Mouse (Mus musculus): ENCODE measurements around the gene Gm12794. TPM values are rescaled to one million over a fixed set of nuclear protein-coding genes. Genes with fewer than 3 reads are reported as not detected.
"Not testable (repeated sequence)": the region's sequence is repeated elsewhere in the genome, so short reads cannot be mapped to it uniquely, and the experiment has no call there.

Gm12794 gene
- total RNA-seq (2012; rRNA removed) (not detected in 2 replicates), polyA plus RNA-seq (2012; ENCODE audit: insufficient read depth in 1 of 2, insufficient read length in 2 of 2, low read depth in 1 of 2, low replicate concordance in 2 of 2, missing spikeins in 1 of 2) (not detected)

DNA sequence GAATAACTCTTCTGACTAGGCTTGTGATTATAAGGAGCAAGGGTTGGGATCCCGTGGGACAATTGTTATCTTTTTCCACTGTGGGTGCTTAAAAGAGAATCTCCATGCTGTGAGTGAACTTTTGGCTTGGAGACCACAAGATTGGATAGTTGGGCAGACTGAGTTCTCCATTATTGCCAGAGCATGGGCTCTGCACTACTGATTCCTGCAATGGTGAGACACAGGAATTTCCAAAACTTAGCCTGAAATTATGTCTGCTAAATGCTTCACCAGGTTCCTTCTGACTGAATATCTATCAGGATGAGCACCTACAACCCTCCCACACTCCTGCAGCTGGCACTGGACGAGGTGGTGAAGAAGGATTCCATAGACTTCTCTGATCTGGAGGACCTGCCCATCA is at the start of gene Gm12794:
TSS of gene Gm12794 (plus strand) at position 301 of the 400 bp plus-strand sequence.
- not testable (repeated sequence) for DNase-seq (ENCODE audit: low read depth, low spot score); H3K9ac ChIP-seq (ENCODE audit: control insufficient read depth, low read depth, low read length, poor library complexity, severe bottlenecking); H3K4me3 ChIP-seq (ENCODE audit: control insufficient read depth in 1 of 2, insufficient read depth in 1 of 2, low read depth in 2 of 2, low read length in 2 of 2); H3K36me3 ChIP-seq (ENCODE audit: control insufficient read depth in 1 of 2, insufficient read depth in 2 of 2, low read length in 2 of 2); H3K4me1 ChIP-seq (ENCODE audit: control insufficient read depth in 1 of 2, insufficient read depth in 2 of 2, low read length in 2 of 2); H3K27ac ChIP-seq (ENCODE audit: control insufficient read depth, low read depth, low read length); H3K27me3 ChIP-seq (ENCODE audit: control insufficient read depth in 1 of 2, insufficient read depth in 2 of 2, low read length in 2 of 2); H3K9me3 ChIP-seq (replicated peaks; ENCODE audit: insufficient read depth, low read length); H3K79me2 ChIP-seq (ENCODE audit: control insufficient read depth, insufficient read depth, low read length, poor library complexity)

DNA sequence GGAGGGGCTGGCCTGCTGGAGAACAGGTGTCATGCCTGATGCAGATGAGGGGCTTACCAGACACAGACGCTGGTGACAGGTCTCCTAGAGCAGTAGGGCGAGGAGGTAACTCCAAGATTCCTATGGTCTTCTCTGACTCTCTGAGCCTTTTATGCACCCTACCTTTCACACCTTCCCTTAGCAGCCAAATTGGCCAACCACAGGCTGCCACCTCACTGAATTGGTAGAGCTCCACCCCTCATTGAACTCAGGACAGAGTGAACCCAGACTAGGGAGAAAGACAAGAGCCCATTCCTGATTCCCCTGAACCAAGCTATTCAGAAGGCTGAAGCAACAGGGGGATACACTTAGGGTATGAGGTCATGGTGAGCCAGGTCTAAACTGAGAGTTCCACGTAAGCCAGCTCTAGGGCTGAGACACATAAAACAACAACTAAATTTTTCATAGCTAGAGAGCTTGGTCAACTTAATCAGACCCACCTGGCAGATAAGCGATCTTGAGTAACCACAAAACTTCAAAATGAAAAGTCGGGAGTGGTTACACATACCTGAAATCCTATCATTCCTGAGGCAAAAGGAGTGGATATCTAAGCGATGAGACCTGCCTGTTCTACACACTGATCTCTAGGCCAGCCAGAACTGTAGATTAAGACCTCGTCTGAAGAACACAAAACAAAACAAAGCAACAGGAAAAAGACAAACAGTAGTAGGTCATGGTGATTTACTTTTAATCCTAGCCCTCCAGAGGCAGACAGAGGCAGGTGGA is 46.4 kb upstream of the Gm12794 start, which contains the start of gene C130073F10Rik:
TSS of gene C130073F10Rik (minus strand) at position 134 of the 765 bp plus-strand sequence.
- TF ChIP-seq RCOR1 (IDR thresholded peaks at IDR 0.05; ENCODE audit: low read depth, low read length) (no peak), KAT2A (conservative IDR thresholded peaks at IDR 0.05; ENCODE audit: low read depth, low read length) (no peak), NRF1 (IDR thresholded peaks at IDR 0.05; ENCODE audit: insufficient read depth, low read depth, low read length, poor library complexity, severe bottlenecking) (no peak)
- Histone ChIP-seq H3K9ac (ENCODE audit: control insufficient read depth, low read depth, low read length, poor library complexity, severe bottlenecking) (no peak within 1 kb of the TSS), H3K27me3 (ENCODE audit: control insufficient read depth in 1 of 2, insufficient read depth in 2 of 2, low read length in 2 of 2) (no peaks in the 10 kb centered on the region), H3K79me2 (ENCODE audit: control insufficient read depth, insufficient read depth, low read length, poor library complexity) (no peaks in the 10 kb centered on the region), H3K9me3 (replicated peaks; ENCODE audit: insufficient read depth, low read length) (no peaks in the 10 kb centered on the region), H3K4me1 (ENCODE audit: control insufficient read depth in 1 of 2, insufficient read depth in 2 of 2, low read length in 2 of 2) (no peaks in the 10 kb centered on the region), H3K4me3 (ENCODE audit: control insufficient read depth in 1 of 2, insufficient read depth in 1 of 2, low read depth in 2 of 2, low read length in 2 of 2) (no peak within 1 kb of the TSS), H3K27ac (ENCODE audit: control insufficient read depth, low read depth, low read length) (no peak within 1 kb of the TSS), H3K36me3 (ENCODE audit: control insufficient read depth in 1 of 2, insufficient read depth in 2 of 2, low read length in 2 of 2) (no peaks in the 10 kb centered on the region)
- DNase-seq (ENCODE audit: low read depth, low spot score): no peak

DNA sequence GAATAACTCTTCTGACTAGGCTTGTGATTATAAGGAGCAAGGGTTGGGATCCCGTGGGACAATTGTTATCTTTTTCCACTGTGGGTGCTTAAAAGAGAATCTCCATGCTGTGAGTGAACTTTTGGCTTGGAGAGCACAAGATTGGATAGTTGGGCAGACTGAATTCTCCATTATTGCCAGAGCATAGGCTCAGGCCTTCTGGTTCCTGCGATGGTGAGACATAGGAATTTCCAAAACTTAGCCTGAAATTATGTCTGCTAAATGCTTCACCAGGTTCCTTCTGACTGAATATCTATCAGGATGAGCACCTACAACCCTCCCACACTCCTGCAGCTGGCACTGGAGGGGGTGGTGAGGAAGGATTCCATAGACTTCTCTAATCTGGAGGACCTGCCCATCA is 31.4 kb upstream of the Gm12794 start, which contains the start of gene Gm12800:
TSS of gene Gm12800 (plus strand) at position 301 of the 400 bp plus-strand sequence.
- not testable (repeated sequence) for H3K27ac ChIP-seq (ENCODE audit: control insufficient read depth, low read depth, low read length); DNase-seq (ENCODE audit: low read depth, low spot score); H3K4me1 ChIP-seq (ENCODE audit: control insufficient read depth in 1 of 2, insufficient read depth in 2 of 2, low read length in 2 of 2); H3K36me3 ChIP-seq (ENCODE audit: control insufficient read depth in 1 of 2, insufficient read depth in 2 of 2, low read length in 2 of 2); H3K9ac ChIP-seq (ENCODE audit: control insufficient read depth, low read depth, low read length, poor library complexity, severe bottlenecking); H3K4me3 ChIP-seq (ENCODE audit: control insufficient read depth in 1 of 2, insufficient read depth in 1 of 2, low read depth in 2 of 2, low read length in 2 of 2); H3K9me3 ChIP-seq (replicated peaks; ENCODE audit: insufficient read depth, low read length); H3K79me2 ChIP-seq (ENCODE audit: control insufficient read depth, insufficient read depth, low read length, poor library complexity); H3K27me3 ChIP-seq (ENCODE audit: control insufficient read depth in 1 of 2, insufficient read depth in 2 of 2, low read length in 2 of 2)

DNA sequence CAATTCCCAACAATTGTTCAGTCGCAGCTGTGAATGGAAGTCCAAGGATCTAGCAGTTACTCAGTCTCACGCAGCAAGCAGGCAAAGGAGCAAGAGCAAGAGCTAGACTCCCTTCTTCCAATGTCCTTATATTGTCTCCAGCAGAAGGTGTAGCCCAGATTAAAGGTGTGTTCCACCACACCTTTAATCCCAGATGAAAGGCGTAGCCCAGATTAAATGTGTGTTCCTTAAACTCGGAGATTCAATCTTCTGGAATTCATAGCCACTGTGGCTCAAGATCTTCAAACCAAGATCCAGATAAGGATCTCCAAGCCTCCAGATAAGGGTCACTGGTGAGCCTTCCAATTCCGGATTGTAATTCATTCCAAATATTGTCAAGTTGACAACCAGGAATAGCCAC is 40.7 kb downstream of the Gm12794 start, which contains the start of gene Gm12790:
TSS of gene Gm12790 (minus strand) at position 101 of the 400 bp plus-strand sequence.
- not testable (repeated sequence) for H3K9ac ChIP-seq (ENCODE audit: control insufficient read depth, low read depth, low read length, poor library complexity, severe bottlenecking); H3K36me3 ChIP-seq (ENCODE audit: control insufficient read depth in 1 of 2, insufficient read depth in 2 of 2, low read length in 2 of 2); H3K79me2 ChIP-seq (ENCODE audit: control insufficient read depth, insufficient read depth, low read length, poor library complexity); H3K27me3 ChIP-seq (ENCODE audit: control insufficient read depth in 1 of 2, insufficient read depth in 2 of 2, low read length in 2 of 2); H3K27ac ChIP-seq (ENCODE audit: control insufficient read depth, low read depth, low read length); DNase-seq (ENCODE audit: low read depth, low spot score); H3K9me3 ChIP-seq (replicated peaks; ENCODE audit: insufficient read depth, low read length); H3K4me1 ChIP-seq (ENCODE audit: control insufficient read depth in 1 of 2, insufficient read depth in 2 of 2, low read length in 2 of 2); H3K4me3 ChIP-seq (ENCODE audit: control insufficient read depth in 1 of 2, insufficient read depth in 1 of 2, low read depth in 2 of 2, low read length in 2 of 2)
